Comparison of ENCODE assay signal across 8 mouse cellular contexts in genomic region chr4:152072121-152072601, GRCm38 (mm10). TPM values are rescaled to one million over a fixed set of nuclear protein-coding genes. Genes with fewer than 3 reads are reported as not detected.
DNase-seq lines count a peak whose midpoint lies in the region; ATAC-seq and TF ChIP-seq lines count a peak whose summit lies in the region.

TSS of gene Plekhg5 (plus strand) at chr4:152072498.

- H3K27ac ChIP-seq in left cerebral cortex, adult 2 months, result no peak within 1 kb of the TSS
- H3K27ac ChIP-seq in heart, adult 2 months, result no peak within 1 kb of the TSS
- H3K27ac ChIP-seq in lung, postnatal 0 days (ENCODE audit: low read length), result peak within 1 kb of the TSS; percentile 79

- no peak for TF ChIP-seq CTCF in left cerebral cortex, adult 2 months (IDR thresholded peaks at IDR 0.05)
- no peak for TF ChIP-seq CTCF in heart, adult 2 months (IDR thresholded peaks at IDR 0.05)
- TF ChIP-seq CTCF in lung, postnatal 0 days (IDR thresholded peaks at IDR 0.05), result no peak

- TF ChIP-seq POLR2A in heart, adult 2 months (IDR thresholded peaks at IDR 0.05; ENCODE audit: insufficient read depth, low read depth, low read length), result no peak

- no peak within 1 kb of the TSS; the same call in 1 of the 2 replicates for H3K4me2 ChIP-seq in lung, postnatal 0 days (replicated peaks; ENCODE audit: low read depth, low read length)

- H3K9me3 ChIP-seq in lung, postnatal 0 days (ENCODE audit: low read length), result no peaks in the 10 kb centered on the region

- no peak for DNase-seq in left cerebral cortex, adult 2 months (ENCODE audit: extremely low spot score in 1 of 2, low spot score in 2 of 2)
- DNase-seq in left cerebral cortex, adult 11 months (ENCODE audit: low spot score), result no peak
- peak; percentile 80 for DNase-seq in adrenal gland, postnatal 10 days
- peak; percentile 69 to 81 for DNase-seq in heart, adult 2 months
- DNase-seq in kidney, postnatal 10 days, result peak; percentile 57
- peak; percentile 92 for DNase-seq in lung, postnatal 0 days (ENCODE audit: low spot score)
- no peak for DNase-seq in urinary bladder, postnatal 14 days (ENCODE audit: low spot score)

- intact Hi-C loops in left cerebral cortex, adult 2 months (cut with DNase I), result no loop called here
- intact Hi-C loops in heart, adult 2 months (cut with DNase I), result no loop called here

- no peaks in the 10 kb centered on the region for H3K79me2 ChIP-seq in heart, adult 2 months (replicated peaks; ENCODE audit: control insufficient read depth, insufficient read depth, low read length)

- no peak within 1 kb of the TSS for H3K9ac ChIP-seq in heart, adult 2 months (ENCODE audit: low read depth, low read length)
- H3K9ac ChIP-seq in lung, postnatal 0 days (replicated peaks; ENCODE audit: low read depth), result no peak within 1 kb of the TSS

- no peaks in the 10 kb centered on the region for H3K36me3 ChIP-seq in heart, adult 2 months (ENCODE audit: control insufficient read depth, insufficient read depth, low read length)
- no peaks in the 10 kb centered on the region for H3K36me3 ChIP-seq in lung, postnatal 0 days (ENCODE audit: insufficient read depth, low read length)

- H3K4me1 ChIP-seq in heart, adult 2 months (ENCODE audit: control insufficient read depth, insufficient read depth, low read length), result peaks cover 5% of the 10 kb centered on the region
- H3K4me1 ChIP-seq in lung, postnatal 0 days (ENCODE audit: insufficient read depth, low read depth, low read length), result 0 out of 2 replicates have a peak, but pooled peaks cover 5% of the 10 kb centered on the region

- no peaks in the 10 kb centered on the region for H3K27me3 ChIP-seq in heart, adult 2 months (ENCODE audit: control insufficient read depth, insufficient read depth, low read length)
- no peaks in the 10 kb centered on the region for H3K27me3 ChIP-seq in lung, postnatal 0 days (replicated peaks; ENCODE audit: insufficient read depth, low read length)

- peak; percentile 84 for ATAC-seq in lung, postnatal 0 days
- ATAC-seq in cerebellum, adult (ENCODE audit: insufficient number of reproducible peaks, low FRiP score, low TSS enrichment), result no peak

- H3K4me3 ChIP-seq in left cerebral cortex, adult 2 months, result no peak within 1 kb of the TSS
- no peak within 1 kb of the TSS; the same call in 1 of the 2 replicates for H3K4me3 ChIP-seq in heart, adult 2 months
- no peak within 1 kb of the TSS for H3K4me3 ChIP-seq in lung, postnatal 0 days (ENCODE audit: low read depth, low read length)

- TF ChIP-seq EP300 in heart, adult 2 months (IDR thresholded peaks at IDR 0.05; ENCODE audit: insufficient read depth, low read depth, low read length), result 0 out of 2 replicates have a peak, but pooled peaks have one; percentile 50
- TF ChIP-seq EP300 in lung, postnatal 0 days (IDR thresholded peaks at IDR 0.05), result no peak

- WGBS in heart, adult 2 months, result 15% methylated on average over 10 of the region's 10 CpGs
- 32% methylated on average over 10 of the region's 10 CpGs for WGBS in lung, postnatal 0 days

RNA-seq across cellular contexts. Expression of gene Plekhg5, which starts in this region (rescaled TPM):
- total RNA-seq in left cerebral cortex, adult 2 months (2021), result 100 to 1,000 TPM in 1 of 2 experiments, 10 to 100 TPM in 1; 89.1 to 101 TPM
- 10 to 100 TPM; 17.1 to 20.1 TPM for total RNA-seq in adrenal gland, postnatal 10 days (2021)
- 10 to 100 TPM; 11.5 to 16.7 TPM for total RNA-seq in heart, adult 2 months (2021)
- 20.3 and 20.5 TPM in 2 replicates for polyA plus RNA-seq in heart, adult 2 months (2012; rRNA removed)
- polyA plus RNA-seq in lung, postnatal 0 days (2015; fragmentation: Nextera tagmentation; extraction: Ambion mirVana), result 17.4 and 18.8 TPM in 2 replicates

Comparison
In these comparisons a context has a peak if more than half of its experiments do, and no peak if none do; other contexts are left out.
1. RNA of gene Plekhg5 (total RNA-seq): 89.1 to 101 TPM in left cerebral cortex, adult 2 months; 17.1 to 20.1 TPM in adrenal gland, postnatal 10 days and 11.5 to 16.7 TPM in heart, adult 2 months; every median in the first group is over 4 times any median in the second.
2. DNase-seq: peak in adrenal gland, postnatal 10 days (single experiment), heart, adult 2 months (2 of 2), kidney, postnatal 10 days (single experiment) and lung, postnatal 0 days (single experiment); none in left cerebral cortex, adult 2 months (0 of 2), left cerebral cortex, adult 11 months (single experiment) and urinary bladder, postnatal 14 days (single experiment).